Mouse (Mus musculus): ENCODE measurements around the gene Tmem217.

GRCm38 (mm10) chr17:29500802-29501469 is 51.2 kb downstream of the Tmem217 start:
- TF ChIP-seq ZNF384 (IDR thresholded peaks at IDR 0.05; ENCODE audit: low read depth, low read length), result no peak
- TF ChIP-seq CHD2 (IDR thresholded peaks at IDR 0.05; ENCODE audit: low read depth, low read length), result no peak
- TF ChIP-seq MAFK (IDR thresholded peaks at IDR 0.05; ENCODE audit: insufficient read depth, low read depth, low read length), result no peak
